Mouse (Mus musculus): ENCODE results near the gene Sertad2. TPM values are rescaled to one million over a fixed set of nuclear protein-coding genes. Genes with fewer than 3 reads are reported as not detected.
A peak's percentile ranks its signal among the peaks of the same experiment; 100 is the strongest.

The Sertad2 gene
- polyA plus RNA-seq, 1 experiment, result 17.4 TPM

GRCm38 (mm10) chr11:20646142-20646541 lies 103.1 kb downstream of the Sertad2 start:
- Histone ChIP-seq H3K27ac (ENCODE audit: insufficient read depth, low read length) (no peak overlapping the region), H3K4me1 (ENCODE audit: control insufficient read depth, insufficient read depth, low read length) (peaks cover 5% of the 10 kb centered on the region; the same call in 1 of the 2 replicates), H3K4me3 (ENCODE audit: insufficient read depth, low read length) (no peak overlapping the region)
- TF ChIP-seq CTCF (IDR thresholded peaks at IDR 0.05; ENCODE audit: extremely low read depth, insufficient read depth, low read length) (no peak), POLR2A (IDR thresholded peaks at IDR 0.05; ENCODE audit: extremely low read depth, insufficient read depth, low read length) (no peak)

DNA sequence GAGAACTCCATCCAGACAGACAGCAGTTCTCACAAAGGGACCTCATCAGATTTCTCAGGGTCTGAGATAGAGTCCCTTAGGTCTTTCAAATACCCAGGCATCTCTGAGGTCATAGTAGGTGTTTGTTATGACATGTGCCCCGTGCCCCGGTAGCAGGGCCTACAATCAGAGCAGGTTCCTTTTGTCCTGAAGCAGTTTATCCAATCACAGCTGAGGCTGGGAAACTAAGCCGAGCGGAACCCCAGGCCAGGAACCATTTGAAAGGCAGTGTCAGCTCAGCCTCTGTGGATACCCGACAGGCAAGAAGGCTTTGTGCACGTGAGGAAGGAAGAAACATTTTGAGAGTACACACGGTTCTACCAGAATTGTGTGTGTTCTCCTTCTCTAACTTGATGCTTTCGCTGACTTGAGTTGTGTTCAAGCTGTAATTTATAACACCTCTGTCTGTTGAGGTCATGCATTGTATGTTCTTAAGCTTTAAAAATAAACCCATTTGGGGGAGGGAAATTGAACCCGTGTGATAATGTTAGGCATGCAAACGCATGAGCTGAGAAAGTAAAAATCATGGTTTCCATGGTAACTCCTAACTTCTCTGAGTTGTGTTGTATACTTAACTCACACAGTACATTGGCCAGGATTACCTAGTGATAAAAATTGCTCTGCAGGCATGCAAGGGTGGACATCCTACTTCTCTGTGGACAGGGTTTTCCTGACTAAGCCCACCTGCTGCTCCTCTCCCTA lies 104.1 kb downstream of the Sertad2 start:
- peaks cover 5% of the 10 kb centered on the region; the same call in 1 of the 2 replicates for H3K4me1 ChIP-seq (ENCODE audit: control insufficient read depth, insufficient read depth, low read length)
- H3K27ac ChIP-seq (ENCODE audit: insufficient read depth, low read length), result no peak overlapping the region
- no peak overlapping the region for H3K4me3 ChIP-seq (ENCODE audit: insufficient read depth, low read length)
- TF ChIP-seq CTCF (IDR thresholded peaks at IDR 0.05; ENCODE audit: extremely low read depth, insufficient read depth, low read length) (no peak), POLR2A (IDR thresholded peaks at IDR 0.05; ENCODE audit: extremely low read depth, insufficient read depth, low read length) (no peak)

DNA sequence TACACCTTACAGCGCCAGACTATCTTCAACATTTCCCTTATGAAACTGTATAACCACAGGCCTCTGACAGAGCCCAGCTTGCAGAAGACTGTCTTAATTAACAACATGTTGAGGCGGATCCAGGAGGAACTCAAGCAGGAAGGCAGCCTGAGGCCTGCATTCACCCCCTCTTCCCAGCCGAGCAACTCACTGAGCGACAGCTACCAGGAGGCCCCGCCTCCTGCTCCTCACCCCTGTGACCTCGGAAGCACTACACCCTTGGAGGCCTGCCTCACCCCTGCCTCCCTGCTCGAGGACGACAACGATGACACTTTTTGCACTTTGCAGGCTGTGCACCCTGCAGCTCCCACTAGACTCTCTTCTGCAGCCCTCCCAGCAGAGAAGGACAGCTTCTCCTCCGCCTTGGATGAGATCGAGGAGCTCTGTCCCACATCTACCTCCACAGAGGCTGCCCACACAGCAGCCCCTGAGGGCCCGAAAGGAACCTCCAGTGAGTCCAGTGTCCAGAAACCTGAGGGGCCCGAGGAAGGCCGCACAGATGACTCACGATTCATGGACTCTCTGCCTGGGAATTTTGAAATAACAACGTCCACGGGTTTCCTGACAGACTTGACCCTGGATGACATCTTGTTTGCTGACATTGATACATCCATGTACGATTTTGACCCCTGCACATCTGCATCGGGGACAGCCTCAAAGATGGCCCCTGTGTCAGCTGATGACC lies 105.0 kb downstream of the Sertad2 start:
- TF ChIP-seq POLR2A (IDR thresholded peaks at IDR 0.05; ENCODE audit: extremely low read depth, insufficient read depth, low read length) (no peak), CTCF (IDR thresholded peaks at IDR 0.05; ENCODE audit: extremely low read depth, insufficient read depth, low read length) (no peak)
- peaks cover 5% of the 10 kb centered on the region; the same call in 1 of the 2 replicates for H3K4me1 ChIP-seq (ENCODE audit: control insufficient read depth, insufficient read depth, low read length)
- no peak overlapping the region for H3K27ac ChIP-seq (ENCODE audit: insufficient read depth, low read length)

GRCm38 (mm10) chr11:20649477-20649876 lies 106.4 kb downstream of the Sertad2 start:
- no peak for TF ChIP-seq POLR2A (IDR thresholded peaks at IDR 0.05; ENCODE audit: extremely low read depth, insufficient read depth, low read length)
- TF ChIP-seq CTCF (IDR thresholded peaks at IDR 0.05; ENCODE audit: extremely low read depth, insufficient read depth, low read length), result no peak
- Histone ChIP-seq H3K27ac (ENCODE audit: insufficient read depth, low read length) (no peak overlapping the region), H3K4me1 (ENCODE audit: control insufficient read depth, insufficient read depth, low read length) (peaks cover 5% of the 10 kb centered on the region; the same call in 1 of the 2 replicates), H3K4me3 (ENCODE audit: insufficient read depth, low read length) (no peak overlapping the region)

More for the DNA sequence above, 105.0 kb downstream of the Sertad2 start:
- no peak overlapping the region for H3K4me3 ChIP-seq (ENCODE audit: insufficient read depth, low read length)

GRCm38 (mm10) chr11:20650006-20650639 lies 107.1 kb downstream of the Sertad2 start:
- Histone ChIP-seq H3K4me3 (ENCODE audit: insufficient read depth, low read length) (no peak overlapping the region), H3K27ac (ENCODE audit: insufficient read depth, low read length) (no peak overlapping the region), H3K4me1 (ENCODE audit: control insufficient read depth, insufficient read depth, low read length) (peaks cover 5% of the 10 kb centered on the region; the same call in 1 of the 2 replicates)
- TF ChIP-seq CTCF (IDR thresholded peaks at IDR 0.05; ENCODE audit: extremely low read depth, insufficient read depth, low read length), result no peak
- no peak for TF ChIP-seq POLR2A (IDR thresholded peaks at IDR 0.05; ENCODE audit: extremely low read depth, insufficient read depth, low read length)

DNA sequence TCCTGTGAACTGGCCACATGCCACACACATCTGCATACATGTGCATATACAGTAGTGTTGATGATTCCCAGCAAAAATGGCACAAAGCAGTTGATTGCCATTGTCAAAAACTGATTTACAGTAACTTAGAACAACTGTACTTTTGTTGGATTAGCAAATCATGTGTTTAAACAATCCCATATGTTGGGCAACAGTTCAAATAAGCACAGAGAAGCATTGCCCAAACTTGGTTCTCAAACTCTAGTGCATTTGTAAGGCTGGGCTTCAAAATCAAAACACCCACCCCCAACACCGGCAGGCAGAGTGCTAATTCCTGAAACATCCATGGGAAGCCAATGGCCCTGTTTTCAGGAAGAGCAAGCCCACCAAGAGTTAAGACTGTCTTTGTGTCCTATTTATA lies 108.1 kb downstream of the Sertad2 start:
- H3K4me1 ChIP-seq (ENCODE audit: control insufficient read depth, insufficient read depth, low read length), result peaks cover 12% of the 10 kb centered on the region
- H3K27ac ChIP-seq (ENCODE audit: insufficient read depth, low read length), result no peak overlapping the region
- TF ChIP-seq POLR2A (IDR thresholded peaks at IDR 0.05; ENCODE audit: extremely low read depth, insufficient read depth, low read length) (no peak), CTCF (IDR thresholded peaks at IDR 0.05; ENCODE audit: extremely low read depth, insufficient read depth, low read length) (no peak)
- H3K4me3 ChIP-seq (ENCODE audit: insufficient read depth, low read length), result no peak overlapping the region

- H3K27ac ChIP-seq (ENCODE audit: insufficient read depth, low read length), result no peak overlapping the region
- TF ChIP-seq POLR2A (IDR thresholded peaks at IDR 0.05; ENCODE audit: extremely low read depth, insufficient read depth, low read length) (no peak), CTCF (IDR thresholded peaks at IDR 0.05; ENCODE audit: extremely low read depth, insufficient read depth, low read length) (no peak)
- H3K4me3 ChIP-seq (ENCODE audit: insufficient read depth, low read length), result 0 out of 2 replicates have a peak overlapping the region, but pooled peaks have one; percentile 0
- peaks cover 7% of the 10 kb centered on the region for H3K4me1 ChIP-seq (ENCODE audit: control insufficient read depth, insufficient read depth, low read length)
Observed at GRCm38 (mm10) chr11:20655795-20656710, 113.0 kb downstream of the Sertad2 start.

DNA sequence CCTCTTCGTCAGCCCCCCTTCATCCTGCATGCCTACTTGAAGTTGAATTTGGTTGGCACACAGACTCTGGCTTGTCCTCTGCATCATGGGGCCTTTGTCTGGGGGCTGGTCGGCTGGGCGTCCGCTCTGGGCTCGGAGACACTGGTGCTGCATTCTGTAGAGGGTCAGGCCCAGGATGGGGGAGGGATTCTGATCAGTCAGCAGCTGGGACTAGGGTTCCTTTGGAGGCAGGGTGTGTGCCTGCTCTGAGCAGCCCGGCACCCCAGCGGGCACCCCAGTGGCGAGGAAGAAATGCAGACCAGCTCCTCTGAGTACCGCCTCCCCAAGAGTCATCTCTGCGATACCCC lies 113.6 kb downstream of the Sertad2 start:
- Histone ChIP-seq H3K27ac (ENCODE audit: insufficient read depth, low read length) (no peak overlapping the region), H3K4me3 (ENCODE audit: insufficient read depth, low read length) (no peak overlapping the region), H3K4me1 (ENCODE audit: control insufficient read depth, insufficient read depth, low read length) (peaks cover 7% of the 10 kb centered on the region)
- TF ChIP-seq POLR2A (IDR thresholded peaks at IDR 0.05; ENCODE audit: extremely low read depth, insufficient read depth, low read length) (no peak), CTCF (IDR thresholded peaks at IDR 0.05; ENCODE audit: extremely low read depth, insufficient read depth, low read length) (no peak)

- H3K4me3 ChIP-seq (ENCODE audit: insufficient read depth, low read length), result no peak overlapping the region
- H3K27ac ChIP-seq (ENCODE audit: insufficient read depth, low read length), result no peak overlapping the region
- H3K4me1 ChIP-seq (ENCODE audit: control insufficient read depth, insufficient read depth, low read length), result peaks cover 7% of the 10 kb centered on the region
- TF ChIP-seq POLR2A (IDR thresholded peaks at IDR 0.05; ENCODE audit: extremely low read depth, insufficient read depth, low read length), result no peak
- no peak for TF ChIP-seq CTCF (IDR thresholded peaks at IDR 0.05; ENCODE audit: extremely low read depth, insufficient read depth, low read length)
Observed at GRCm38 (mm10) chr11:20659094-20659493, 116.0 kb downstream of the Sertad2 start.
